Mouse (Mus musculus) hindbrain, embryonic 10.5 days (tissue): ENCODE measurements around the gene Pbld1. TPM values are rescaled to one million over a fixed set of nuclear protein-coding genes. Genes with fewer than 3 reads are reported as not detected.
"Not testable (repeated sequence)": the region's sequence is repeated elsewhere in the genome, so short reads cannot be mapped to it uniquely, and the experiment has no call there.

Experiments used
- DNase-seq: peaks from one replicate; pipeline ENCODE4 v3.0.0-alpha.2; 2017; ENCODE audit warnings: low spot score
- H3K27ac ChIP-seq: fragments of 300-500 bp; sonication (generic); 2 replicates; pipeline ENCODE4 v1.5.1; 2016; ENCODE audit warnings: mild to moderate bottlenecking, moderate library complexity
- H3K27me3 ChIP-seq: fragments of 300-500 bp; sonication (generic); 2 replicates; pipeline ENCODE4 v1.6.1; 2016; ENCODE audit warnings: mild to moderate bottlenecking; ENCODE audit not compliant: poor library complexity, insufficient read depth, severe bottlenecking
- H3K36me3 ChIP-seq: fragments of 300-500 bp; sonication (generic); 2 replicates; pipeline ENCODE4 v1.6.1; 2016; ENCODE audit warnings: mild to moderate bottlenecking, moderate library complexity
- H3K4me1 ChIP-seq: fragments of 300-500 bp; sonication (generic); replicated peaks from 2 replicates; pipeline ENCODE4 v1.6.1; 2016; ENCODE audit warnings: mild to moderate bottlenecking
- H3K4me3 ChIP-seq: fragments of 300-500 bp; sonication (generic); 2 replicates; pipeline ENCODE4 v1.5.1; 2016; ENCODE audit warnings: mild to moderate bottlenecking, moderate library complexity
- H3K9me3 ChIP-seq: fragments of 300-500 bp; sonication (generic); 2 replicates; pipeline ENCODE4 v1.6.1; 2016; ENCODE audit warnings: mild to moderate bottlenecking, moderate library complexity
- WGBS: fragments of 180-500 bp; shearing (Covaris S2); methylation state at CpG from one replicate; pipeline ENCODE4 v1.1.7; 2016; 5-methylcytosine and 5-hydroxymethylcytosine counted together
- polyA plus RNA-seq: library from polyadenylated mRNA; unstranded; fragments of >200 nt; fragmentation: Nextera tagmentation; extraction: Ambion mirVana; gene quantifications from 2 replicates; pipeline ENCODE4 v1.2.1, GENCODE M21; 2016

Gene Pbld1
- polyA plus RNA-seq, 1 experiment from 2014 or later = 1.6 TPM

- Histone ChIP-seq H3K4me1 (peaks cover 7% of the 10 kb centered on the region), H3K27me3 (no peaks in the 10 kb centered on the region), H3K36me3 (no peaks in the 10 kb centered on the region), H3K4me3 (no peak overlapping the region), H3K9me3 (no peaks in the 10 kb centered on the region), H3K27ac (no peak overlapping the region)
- WGBS = 75% methylated on average over 7 of the region's 7 CpGs
- DNase-seq = no peak
Observed at GRCm38 (mm10) chr10:63051267-63051666, 8.7 kb upstream of the Pbld1 start.

- Histone ChIP-seq H3K27ac (no peak overlapping the region), H3K36me3 (no peaks in the 10 kb centered on the region), H3K9me3 (no peaks in the 10 kb centered on the region), H3K4me1 (peaks cover 10% of the 10 kb centered on the region), H3K27me3 (no peaks in the 10 kb centered on the region), H3K4me3 (no peak overlapping the region)
- 80% methylated on average over 6 of the region's 6 CpGs for WGBS
- no peak for DNase-seq
Observed at GRCm38 (mm10) chr10:63052011-63052410, 8.0 kb upstream of the Pbld1 start.

GRCm38 (mm10) chr10:63053007-63053406 lies 7.0 kb upstream of the Pbld1 start:
- Histone ChIP-seq H3K4me1 (peaks cover 17% of the 10 kb centered on the region), H3K27ac (no peak overlapping the region; the same call in 1 of the 2 replicates), H3K27me3 (no peaks in the 10 kb centered on the region), H3K9me3 (no peaks in the 10 kb centered on the region), H3K4me3 (no peak overlapping the region), H3K36me3 (no peaks in the 10 kb centered on the region)
- DNase-seq = no peak
- 54% methylated on average over 6 of the region's 6 CpGs for whole genome bisulfite sequencing

- H3K4me1 ChIP-seq = peaks cover 17% of the 10 kb centered on the region
- H3K9me3 ChIP-seq, DNase-seq, H3K36me3 ChIP-seq, H3K27ac ChIP-seq, H3K4me3 ChIP-seq, H3K27me3 ChIP-seq: not testable (repeated sequence)
- WGBS = 84% methylated on average over 6 of the region's 6 CpGs
Observed at GRCm38 (mm10) chr10:63054071-63054470, 5.9 kb upstream of the Pbld1 start.

- H3K27ac ChIP-seq = no peak overlapping the region
- WGBS = 74% methylated on average over 2 of the region's 2 CpGs
- peaks cover 17% of the 10 kb centered on the region for H3K4me1 ChIP-seq
- no peaks in the 10 kb centered on the region for H3K36me3 ChIP-seq
- H3K27me3 ChIP-seq = no peaks in the 10 kb centered on the region
- no peaks in the 10 kb centered on the region for H3K9me3 ChIP-seq
- DNase-seq = no peak
- H3K4me3 ChIP-seq = no peak overlapping the region
Observed at GRCm38 (mm10) chr10:63054586-63054985, 5.4 kb upstream of the Pbld1 start.

GRCm38 (mm10) chr10:63056966-63057750 lies 2.8 kb upstream of the Pbld1 start:
- DNase-seq = no peak
- Histone ChIP-seq H3K9me3 (no peaks in the 10 kb centered on the region), H3K36me3 (no peaks in the 10 kb centered on the region), H3K4me3 (no peak overlapping the region), H3K27me3 (no peaks in the 10 kb centered on the region), H3K4me1 (peaks cover 17% of the 10 kb centered on the region), H3K27ac (no peak overlapping the region)
- 39% methylated on average over 24 of the region's 24 CpGs for WGBS

- peaks cover 17% of the 10 kb centered on the region; the same call in 1 of the 2 replicates for H3K4me1 ChIP-seq
- 88% methylated on average over 11 of the region's 11 CpGs for WGBS
- no peak overlapping the region for H3K4me3 ChIP-seq
- H3K27me3 ChIP-seq = no peaks in the 10 kb centered on the region
- DNase-seq = no peak
- H3K9me3 ChIP-seq = no peaks in the 10 kb centered on the region
- no peaks in the 10 kb centered on the region for H3K36me3 ChIP-seq
- H3K27ac ChIP-seq = no peak overlapping the region
Observed at GRCm38 (mm10) chr10:63060406-63060805, 444 bp downstream of the Pbld1 start.

GRCm38 (mm10) chr10:63061266-63061665 lies 1.3 kb downstream of the Pbld1 start:
- DNase-seq = no peak
- Histone ChIP-seq H3K36me3 (no peaks in the 10 kb centered on the region), H3K4me1 (peaks cover 17% of the 10 kb centered on the region; the same call in 1 of the 2 replicates), H3K9me3 (no peaks in the 10 kb centered on the region), H3K4me3 (no peak overlapping the region), H3K27ac (no peak overlapping the region), H3K27me3 (no peaks in the 10 kb centered on the region)
- 78% methylated on average over 12 of the region's 12 CpGs for WGBS

GRCm38 (mm10) chr10:63062696-63063095 lies 2.7 kb downstream of the Pbld1 start:
- no peak overlapping the region for H3K4me3 ChIP-seq
- H3K4me1 ChIP-seq = peaks cover 7% of the 10 kb centered on the region; the same call in 1 of the 2 replicates
- no peak overlapping the region for H3K27ac ChIP-seq
- no peaks in the 10 kb centered on the region for H3K27me3 ChIP-seq
- H3K9me3 ChIP-seq = no peaks in the 10 kb centered on the region
- DNase-seq = no peak
- WGBS = 94% methylated on average over 5 of the region's 5 CpGs
- H3K36me3 ChIP-seq = no peaks in the 10 kb centered on the region

GRCm38 (mm10) chr10:63063365-63063764 lies 3.4 kb downstream of the Pbld1 start:
- Histone ChIP-seq H3K36me3 (no peaks in the 10 kb centered on the region), H3K9me3 (no peaks in the 10 kb centered on the region), H3K27me3 (no peaks in the 10 kb centered on the region), H3K27ac (no peak overlapping the region), H3K4me1 (peaks cover 7% of the 10 kb centered on the region; the same call in 1 of the 2 replicates), H3K4me3 (no peak overlapping the region)
- WGBS = 76% methylated on average over 7 of the region's 7 CpGs
- no peak for DNase-seq

GRCm38 (mm10) chr10:63064516-63064915 lies 4.6 kb downstream of the Pbld1 start:
- Histone ChIP-seq H3K4me1 (peaks cover 7% of the 10 kb centered on the region; the same call in 1 of the 2 replicates), H3K4me3 (no peak overlapping the region), H3K27me3 (no peaks in the 10 kb centered on the region), H3K36me3 (no peaks in the 10 kb centered on the region), H3K27ac (no peak overlapping the region), H3K9me3 (0 out of 2 replicates have a peak, but pooled peaks cover 3% of the 10 kb centered on the region)
- no peak for DNase-seq
- WGBS = 81% methylated on average over 9 of the region's 9 CpGs

GRCm38 (mm10) chr10:63065561-63065960 lies 5.6 kb downstream of the Pbld1 start:
- no peaks in the 10 kb centered on the region for H3K36me3 ChIP-seq
- WGBS = 65% methylated on average over 8 of the region's 8 CpGs

GRCm38 (mm10) chr10:63065988-63066387 lies 6.0 kb downstream of the Pbld1 start:
- H3K4me1 ChIP-seq = peaks cover 7% of the 10 kb centered on the region; the same call in 1 of the 2 replicates
- no peak overlapping the region for H3K27ac ChIP-seq
- 0 out of 2 replicates have a peak, but pooled peaks cover 4% of the 10 kb centered on the region for H3K9me3 ChIP-seq
- H3K36me3 ChIP-seq = no peaks in the 10 kb centered on the region
- peak; percentile 81 for DNase-seq
- H3K4me3 ChIP-seq = no peak overlapping the region
- 6% methylated on average over 5 of the region's 5 CpGs for WGBS
- no peaks in the 10 kb centered on the region for H3K27me3 ChIP-seq

More at GRCm38 (mm10) chr10:63065561-63065960, 5.6 kb downstream of the Pbld1 start:
- no peaks in the 10 kb centered on the region for H3K27me3 ChIP-seq
- 0 out of 2 replicates have a peak, but pooled peaks cover 4% of the 10 kb centered on the region for H3K9me3 ChIP-seq
- no peak overlapping the region for H3K4me3 ChIP-seq
- peaks cover 7% of the 10 kb centered on the region; the same call in 1 of the 2 replicates for H3K4me1 ChIP-seq
- H3K27ac ChIP-seq = no peak overlapping the region
- DNase-seq = no peak
